7 mouse cellular contexts compared by ENCODE assay signal in the genomic region with DNA sequence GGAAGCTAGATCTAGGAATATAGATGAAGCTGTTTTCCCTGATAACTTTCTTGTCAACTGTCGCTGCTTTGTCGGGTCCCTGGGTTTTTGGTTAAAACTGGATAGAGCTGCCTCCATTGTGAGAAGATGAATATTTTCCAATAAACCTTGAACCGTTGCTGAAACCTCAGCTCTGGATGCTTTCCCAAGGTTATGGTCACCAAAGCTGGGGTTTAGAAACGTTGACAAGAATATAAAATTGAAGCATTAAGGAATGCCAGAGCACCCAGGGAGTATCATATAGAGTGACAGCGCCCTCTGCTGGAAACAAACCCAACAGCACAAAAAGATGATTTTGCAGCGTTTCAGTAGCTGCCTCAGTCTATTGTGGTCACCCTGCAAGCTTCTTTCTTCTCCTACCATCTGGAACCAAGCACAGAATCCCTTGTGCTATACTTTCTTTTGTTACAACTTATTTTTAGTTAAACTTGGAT.
DNase-seq lines count a peak whose midpoint lies in the region; ATAC-seq and TF ChIP-seq lines count a peak whose summit lies in the region.

No protein-coding gene starts in this region.

- H3K4me2 ChIP-seq in midbrain, postnatal 0 days (ENCODE audit: low read depth, low read length, poor library complexity, severe bottlenecking): peak overlapping the region; percentile 5; the same call in 1 of the 2 replicates

- intact Hi-C loops in heart, postnatal 36 days (cut with DNase I): no loop called here

- ATAC-seq in G1E (ENCODE audit: extremely low read depth, insufficient number of reproducible peaks, low FRiP score, poor library complexity, severe bottlenecking): no peak
- no peak for ATAC-seq in midbrain, postnatal 0 days (ENCODE audit: low FRiP score)
- no peak for ATAC-seq in megakaryocyte, adult 5-6 weeks (ENCODE audit: poor library complexity, severe bottlenecking)

- H3K4me3 ChIP-seq in G1E (ENCODE audit: low read depth, low read length): no peak overlapping the region
- H3K4me3 ChIP-seq in midbrain, postnatal 0 days (ENCODE audit: low read depth, low read length): no peak overlapping the region

- no peaks in the 10 kb centered on the region for H3K36me3 ChIP-seq in G1E (replicated peaks)
- H3K36me3 ChIP-seq in midbrain, postnatal 0 days (ENCODE audit: insufficient read depth, low read length): no peaks in the 10 kb centered on the region

- TF ChIP-seq CTCF in G1E (IDR thresholded peaks at IDR 0.05; ENCODE audit: low read depth, low read length): peak; percentile 19; the same call in 1 of the 2 replicates
- TF ChIP-seq CTCF in midbrain, postnatal 0 days (IDR thresholded peaks at IDR 0.05): peak; percentile 89

- 23% methylated on average over 6 of the region's 6 CpGs for WGBS in midbrain, postnatal 0 days

- no peaks in the 10 kb centered on the region for H3K4me1 ChIP-seq in G1E (ENCODE audit: insufficient read depth, low read depth, low read length)
- H3K4me1 ChIP-seq in midbrain, postnatal 0 days (ENCODE audit: insufficient read depth, low read length): peaks cover 8% of the 10 kb centered on the region; the same call in 1 of the 2 replicates

- H3K27ac ChIP-seq in midbrain, postnatal 0 days (ENCODE audit: low read depth, low read length): no peak overlapping the region

- H3K27me3 ChIP-seq in G1E (ENCODE audit: insufficient read depth, low read length): no peaks in the 10 kb centered on the region
- H3K27me3 ChIP-seq in midbrain, postnatal 0 days (ENCODE audit: insufficient read depth, low read length): no peaks in the 10 kb centered on the region; the same call in 1 of the 2 replicates

- DNase-seq in 416B (ENCODE audit: low read depth) (peak; percentile 3), G1E (ENCODE audit: low spot score) (no peak)
- DNase-seq in cerebellum, postnatal 36 days: peak; percentile 57 to 71
- DNase-seq in heart, postnatal 36 days: peak; percentile 5 to 18
- peak; percentile 36 to 81 for DNase-seq in layer of hippocampus, postnatal 25 days (ENCODE audit: extremely low spot score in 1 of 2, low spot score in 1 of 2)
- peak; percentile 80 for DNase-seq in midbrain, postnatal 0 days (ENCODE audit: low spot score)

- no peak overlapping the region for H3K9ac ChIP-seq in midbrain, postnatal 0 days (replicated peaks; ENCODE audit: low read length, poor library complexity, severe bottlenecking)

- H3K9me3 ChIP-seq in G1E (replicated peaks): no peaks in the 10 kb centered on the region
- H3K9me3 ChIP-seq in midbrain, postnatal 0 days (ENCODE audit: low read length): no peaks in the 10 kb centered on the region
